Mouse (Mus musculus) regulatory T cell (primary cell): Measurements from ENCODE around the gene Arhgef40.
"Not testable (repeated sequence)": the region's sequence is repeated elsewhere in the genome, so short reads cannot be mapped to it uniquely, and the experiment has no call there.

Experiments
- in situ Hi-C: fragments of 300-600 bp; cut with MboI, MseI; formaldehyde crosslinking; loops from one replicate; pipeline ENCODE4 v1.15.1; 2025; ENCODE audit warnings: high pct_unique_total_duplicates

Gene Arhgef40

GRCm38 (mm10) chr14:52018248-52019050 lies 33.9 kb downstream of the Arhgef40 start:
- in situ Hi-C loops: no loop called here

- in situ Hi-C loops: no loop called here
Observed at GRCm38 (mm10) chr14:52019051-52019589, 34.6 kb downstream of the Arhgef40 start.

GRCm38 (mm10) chr14:52019590-52020340 lies 35.2 kb downstream of the Arhgef40 start:
- in situ Hi-C loops: no loop called here

- in situ Hi-C loops: no loop called here
Observed at GRCm38 (mm10) chr14:52020486-52021137, 36.1 kb downstream of the Arhgef40 start, which contains the start of gene Zfp219. TSS of gene Zfp219 (minus strand) at chr14:52020733.

GRCm38 (mm10) chr14:52021138-52021529 lies 36.6 kb downstream of the Arhgef40 start:
- in situ Hi-C loops: no loop called here

GRCm38 (mm10) chr14:52021568-52022212 lies 37.2 kb downstream of the Arhgef40 start:
- in situ Hi-C loops: no loop called here

GRCm38 (mm10) chr14:52022244-52022708 lies 37.8 kb downstream of the Arhgef40 start:
- in situ Hi-C loops: no loop called here

GRCm38 (mm10) chr14:52022709-52023459 lies 38.4 kb downstream of the Arhgef40 start:
- in situ Hi-C loops: no loop called here

- in situ Hi-C loops: no loop called here
Observed at GRCm38 (mm10) chr14:52024133-52024532, 39.6 kb downstream of the Arhgef40 start.

GRCm38 (mm10) chr14:52026342-52026741 lies 41.8 kb downstream of the Arhgef40 start:
- in situ Hi-C loops: no loop called here

- in situ Hi-C loops: no loop called here
Observed at GRCm38 (mm10) chr14:52035926-52036325, 51.4 kb downstream of the Arhgef40 start.

- in situ Hi-C loops: no loop called here
Observed at GRCm38 (mm10) chr14:52039332-52039731, 54.8 kb downstream of the Arhgef40 start.

GRCm38 (mm10) chr14:52042359-52042758 lies 57.8 kb downstream of the Arhgef40 start, which contains the start of gene Olfr221:
TSS of gene Olfr221 (minus strand) at chr14:52042459.
- in situ Hi-C loops: not testable (repeated sequence)

GRCm38 (mm10) chr14:52043446-52043845 lies 58.9 kb downstream of the Arhgef40 start:
- in situ Hi-C loops: no loop called here

- in situ Hi-C loops: loop anchor here (5.0 kb wide), 1 partner anchor 87 kb away; no protein-coding TSS in a partner anchor
Observed at GRCm38 (mm10) chr14:52044901-52045678, 60.6 kb downstream of the Arhgef40 start.

- in situ Hi-C loops: loop anchor here (5.0 kb wide), 1 partner anchor 86 kb away; no protein-coding TSS in a partner anchor
Observed at GRCm38 (mm10) chr14:52045966-52046565, 61.5 kb downstream of the Arhgef40 start.

GRCm38 (mm10) chr14:52052720-52053119 lies 68.2 kb downstream of the Arhgef40 start:
- in situ Hi-C loops: not testable (repeated sequence)
